Mouse (Mus musculus) lung, adult 2 months (tissue): ENCODE results near the gene Exosc5. TPM values are rescaled to one million over a fixed set of nuclear protein-coding genes. Genes with fewer than 3 reads are reported as not detected.
A peak's percentile ranks its signal among the peaks of the same experiment; 100 is the strongest.

Source experiments
- DNase-seq: peaks from one replicate; pipeline ENCODE4 v3.0.0; 2022
- H3K4me1 ChIP-seq: fragments of 200-500 bp; 2 replicates; pipeline ENCODE4 v1.6.1; 2011; ENCODE audit warnings: low read length; ENCODE audit not compliant: control insufficient read depth, insufficient read depth
- H3K4me3 ChIP-seq: fragments of 200-500 bp; replicated peaks from 2 replicates; pipeline ENCODE3; 2011; ENCODE audit warnings: low read depth, mild to moderate bottlenecking, control low read depth, low read length; ENCODE audit errors: extremely low read depth
- CTCF ChIP-seq: fragments of 200-500 bp; IDR thresholded peaks from 2 replicates; pipeline ENCODE4 v1.5.1; 2011; ENCODE audit warnings: mild to moderate bottlenecking, low read length, control low read depth; ENCODE audit not compliant: insufficient read depth
- POLR2A ChIP-seq: fragments of 200-500 bp; IDR thresholded peaks from 2 replicates; pipeline ENCODE4 v1.6.1; 2011; ENCODE audit warnings: low read depth, mild to moderate bottlenecking, control low read depth, low read length, borderline replicate concordance; ENCODE audit errors: extremely low read depth
- WGBS: fragments of 180-500 bp; shearing (Covaris S2); methylation state at CpG from one replicate; pipeline ENCODE4 v1.1.7; 2018; 5-methylcytosine and 5-hydroxymethylcytosine counted together
- polyA plus RNA-seq: library from polyadenylated mRNA; depleted of rRNA; stranded (reverse); fragments of >200 nt; gene quantifications from 2 replicates; pipeline ENCODE4 v1.2.3, GENCODE M21; 2012

Gene Exosc5
- polyA plus RNA-seq, 1 experiment: 53.1 TPM

DNA sequence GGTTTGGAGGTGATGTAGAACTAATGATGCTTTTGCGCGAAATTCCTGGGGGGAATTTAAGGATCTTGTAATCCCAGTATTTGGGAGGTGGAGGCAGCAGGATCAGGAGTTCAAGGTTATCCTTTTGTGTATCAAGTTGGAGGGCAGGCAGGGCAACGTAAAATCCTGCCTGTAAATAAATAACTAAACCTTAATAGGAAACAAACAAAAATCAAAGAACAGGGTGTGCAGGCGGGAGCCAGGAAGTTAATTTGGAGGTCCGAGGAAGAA lies 39.3 kb upstream of the Exosc5 start:
- no peak for DNase-seq
- Histone ChIP-seq H3K4me1 (no peaks in the 10 kb centered on the region), H3K4me3 (peak overlapping the region; percentile 48)
- TF ChIP-seq CTCF: no peak
- no peak for TF ChIP-seq POLR2A
- WGBS: 18% methylated on average over 5 of the region's 5 CpGs

DNA sequence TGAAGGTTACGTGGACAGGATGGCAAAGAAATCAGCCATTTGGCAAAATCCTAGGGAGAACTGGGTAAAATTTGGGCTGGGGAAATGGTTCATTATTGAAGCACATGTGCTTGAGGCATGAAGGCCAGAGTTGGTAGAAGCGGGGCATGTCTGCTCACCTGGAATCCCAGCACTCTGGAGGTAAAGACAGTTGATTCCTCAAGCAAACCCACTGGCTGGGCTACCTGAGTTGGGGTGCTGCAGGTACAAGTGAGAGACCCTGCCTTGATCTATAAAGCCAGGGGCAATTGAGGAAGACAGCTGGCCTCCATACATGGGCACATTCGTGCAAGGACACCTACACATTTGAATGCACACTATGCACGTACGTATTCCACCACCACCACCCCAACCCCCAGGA lies 38.9 kb upstream of the Exosc5 start:
- WGBS: 94% methylated on average over 5 of the region's 5 CpGs
- TF ChIP-seq CTCF: no peak
- TF ChIP-seq POLR2A: no peak
- Histone ChIP-seq H3K4me3 (no peak overlapping the region), H3K4me1 (no peaks in the 10 kb centered on the region)
- DNase-seq: no peak

DNA sequence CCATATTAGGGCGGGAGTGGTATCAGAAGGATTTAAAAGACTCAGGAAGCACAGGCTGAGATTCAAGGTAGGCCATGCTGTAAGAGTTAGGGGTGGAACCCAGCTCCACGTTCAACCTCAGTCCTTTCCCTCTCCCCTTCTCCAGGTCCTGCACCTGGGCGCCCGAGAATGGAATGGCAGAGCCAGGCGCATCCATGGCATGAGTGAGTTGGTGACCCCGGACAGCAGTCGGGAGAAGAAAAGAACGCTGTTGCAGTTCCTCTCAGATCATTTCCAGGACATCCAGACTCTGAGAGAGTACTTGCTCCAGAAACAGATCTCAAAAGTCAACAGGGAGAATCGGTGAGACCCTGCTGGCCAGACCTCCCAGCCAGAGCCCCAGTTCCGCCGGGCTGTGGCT lies 38.2 kb upstream of the Exosc5 start:
- TF ChIP-seq CTCF (no peak), POLR2A (no peak)
- 89% methylated on average over 11 of the region's 11 CpGs for WGBS
- DNase-seq: no peak
- Histone ChIP-seq H3K4me1 (no peaks in the 10 kb centered on the region), H3K4me3 (no peak overlapping the region)

DNA sequence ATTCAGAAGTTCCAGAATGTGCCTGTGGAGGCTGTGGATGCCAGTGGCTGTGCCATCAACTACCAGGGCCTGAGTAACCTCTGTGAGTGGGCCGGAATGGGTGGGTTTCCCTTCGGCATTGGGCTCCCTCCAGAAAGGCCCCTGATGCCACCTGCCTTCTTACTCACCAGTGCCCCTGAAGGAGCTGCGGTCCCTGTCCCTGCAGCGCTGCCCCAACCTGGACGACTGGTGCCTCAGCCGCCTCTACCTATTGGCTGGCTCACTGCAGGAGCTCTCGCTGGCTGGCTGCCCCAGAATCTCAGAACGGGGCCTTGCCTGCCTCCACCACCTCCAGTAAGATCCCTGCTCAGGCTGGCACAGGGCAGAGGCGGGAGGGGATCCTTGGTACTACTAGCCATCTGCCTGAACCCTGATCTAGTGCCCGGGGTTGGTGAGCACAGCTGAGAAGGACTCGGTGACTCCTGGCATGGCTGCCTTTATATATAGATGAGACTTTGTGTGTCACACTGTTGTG lies 35.0 kb upstream of the Exosc5 start:
- 92% methylated on average over 11 of the region's 11 CpGs for WGBS
- Histone ChIP-seq H3K4me3 (no peak overlapping the region), H3K4me1 (peaks cover 7% of the 10 kb centered on the region)
- no peak for TF ChIP-seq CTCF
- TF ChIP-seq POLR2A: no peak
- no peak for DNase-seq

DNA sequence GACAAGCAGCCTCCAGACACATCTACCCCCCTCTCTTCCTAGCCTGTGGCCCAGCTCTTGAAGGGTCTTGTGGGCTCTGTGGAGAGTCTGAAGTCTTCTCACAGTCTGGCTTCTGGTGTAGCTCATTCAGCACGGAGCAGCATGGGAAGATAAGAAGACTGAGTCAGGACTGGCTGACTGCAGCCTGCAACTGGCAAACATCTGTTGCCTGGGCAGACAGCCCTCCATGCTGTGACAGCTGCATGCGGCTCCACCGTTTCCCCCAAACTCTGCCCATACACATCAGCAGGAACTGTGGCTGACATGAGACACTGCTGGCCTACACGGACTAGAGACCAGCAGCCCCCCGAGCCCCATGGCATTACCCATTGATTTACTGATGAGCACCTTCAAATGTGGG lies 34.1 kb upstream of the Exosc5 start:
- Histone ChIP-seq H3K4me3 (no peak overlapping the region), H3K4me1 (peaks cover 7% of the 10 kb centered on the region)
- 66% methylated on average over 5 of the region's 5 CpGs for WGBS
- TF ChIP-seq POLR2A (no peak), CTCF (no peak)
- no peak for DNase-seq

DNA sequence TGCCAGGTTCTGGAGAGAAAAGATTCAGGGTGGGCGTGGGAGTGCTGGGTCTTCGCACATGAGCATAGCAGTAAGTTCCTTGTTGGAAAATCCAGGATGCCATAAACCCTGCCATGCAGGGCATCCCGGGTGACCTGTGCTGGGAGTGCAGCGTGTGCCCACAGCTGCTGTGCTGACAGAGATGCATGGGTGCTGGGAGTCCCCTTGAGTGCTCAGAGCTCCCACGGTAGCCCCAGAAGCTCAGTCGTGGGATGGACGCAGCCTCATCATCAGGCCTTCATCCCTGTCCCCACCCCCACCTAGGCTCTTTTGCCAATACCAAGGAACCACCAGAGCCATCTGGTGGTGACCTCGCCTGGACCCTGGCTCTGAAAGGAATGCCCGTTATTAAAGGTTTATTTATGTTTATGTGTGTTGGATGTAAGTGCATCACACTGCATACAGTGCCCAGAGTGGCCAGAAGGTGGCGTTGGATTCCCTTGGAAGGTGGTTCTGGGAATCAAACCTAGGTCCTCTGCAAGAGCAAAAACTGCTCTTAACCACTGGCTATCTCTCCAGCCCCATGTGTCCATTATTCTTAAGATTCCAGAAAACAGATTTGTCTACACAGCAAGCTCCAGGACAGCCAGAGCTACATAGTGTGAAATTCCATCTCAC lies 33.2 kb upstream of the Exosc5 start:
- TF ChIP-seq POLR2A (no peak), CTCF (peak; percentile 46; the same call in 1 of the 2 replicates)
- no peak overlapping the region for H3K4me3 ChIP-seq
- no peak for DNase-seq
- peaks cover 7% of the 10 kb centered on the region for H3K4me1 ChIP-seq
- WGBS: 75% methylated on average over 10 of the region's 10 CpGs

DNA sequence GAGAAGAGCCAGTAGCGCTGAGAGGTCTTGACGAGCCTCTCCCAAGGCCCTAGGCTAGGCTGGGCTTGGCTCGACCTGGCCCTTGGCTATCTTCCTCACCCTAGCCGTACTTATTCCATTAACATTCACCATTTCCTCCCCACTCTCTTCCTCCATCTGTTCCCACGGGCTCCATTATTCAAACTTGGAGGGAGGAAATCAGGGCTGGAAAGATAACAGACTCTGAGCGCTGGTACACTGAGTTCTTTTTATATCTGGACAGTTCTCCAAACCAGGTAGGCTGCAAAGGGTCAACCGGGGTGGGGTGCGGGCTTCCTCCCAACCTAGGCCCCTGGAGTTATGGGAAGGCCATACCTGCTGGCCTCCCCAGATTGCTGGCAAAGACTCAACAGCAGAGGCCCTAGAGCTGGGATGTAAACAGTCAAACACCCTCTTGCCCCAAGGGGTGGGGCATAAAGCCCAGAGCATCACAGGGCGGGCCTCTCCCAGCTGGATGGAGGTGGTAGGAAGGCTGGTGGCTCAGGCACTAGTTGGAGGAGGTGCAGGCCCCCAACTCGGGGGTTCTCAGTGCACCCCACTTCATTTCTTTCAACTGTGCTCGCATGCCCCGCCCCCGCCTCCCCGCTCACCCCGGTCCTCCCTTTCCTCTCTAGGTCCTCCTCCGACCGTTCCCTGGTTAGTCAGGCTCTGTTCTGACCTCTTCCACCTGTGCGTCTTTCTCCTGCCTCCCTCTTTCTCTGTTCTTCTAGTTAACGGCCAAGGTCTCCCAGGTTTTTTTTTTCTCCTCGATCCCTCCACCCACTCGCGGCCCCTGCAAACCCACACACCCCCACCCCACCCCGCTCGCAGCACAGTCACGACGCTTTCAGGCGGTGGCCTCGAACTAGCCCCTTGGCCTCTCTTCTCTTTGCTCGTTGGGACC lies 32.2 kb upstream of the Exosc5 start, which contains the start of gene B3gnt8:
Gene B3gnt8 (plus strand): TSS at position 146 of the 922 bp plus-strand sequence.
- peak; percentile 47 for DNase-seq
- 9% methylated on average over 28 of the region's 29 CpGs for WGBS
- peak within 1 kb of the TSS; percentile 81 for H3K4me3 ChIP-seq
- H3K4me1 ChIP-seq: peaks cover 7% of the 10 kb centered on the region
- no peak; the same call in 1 of the 2 replicates for TF ChIP-seq POLR2A
- no peak for TF ChIP-seq CTCF

DNA sequence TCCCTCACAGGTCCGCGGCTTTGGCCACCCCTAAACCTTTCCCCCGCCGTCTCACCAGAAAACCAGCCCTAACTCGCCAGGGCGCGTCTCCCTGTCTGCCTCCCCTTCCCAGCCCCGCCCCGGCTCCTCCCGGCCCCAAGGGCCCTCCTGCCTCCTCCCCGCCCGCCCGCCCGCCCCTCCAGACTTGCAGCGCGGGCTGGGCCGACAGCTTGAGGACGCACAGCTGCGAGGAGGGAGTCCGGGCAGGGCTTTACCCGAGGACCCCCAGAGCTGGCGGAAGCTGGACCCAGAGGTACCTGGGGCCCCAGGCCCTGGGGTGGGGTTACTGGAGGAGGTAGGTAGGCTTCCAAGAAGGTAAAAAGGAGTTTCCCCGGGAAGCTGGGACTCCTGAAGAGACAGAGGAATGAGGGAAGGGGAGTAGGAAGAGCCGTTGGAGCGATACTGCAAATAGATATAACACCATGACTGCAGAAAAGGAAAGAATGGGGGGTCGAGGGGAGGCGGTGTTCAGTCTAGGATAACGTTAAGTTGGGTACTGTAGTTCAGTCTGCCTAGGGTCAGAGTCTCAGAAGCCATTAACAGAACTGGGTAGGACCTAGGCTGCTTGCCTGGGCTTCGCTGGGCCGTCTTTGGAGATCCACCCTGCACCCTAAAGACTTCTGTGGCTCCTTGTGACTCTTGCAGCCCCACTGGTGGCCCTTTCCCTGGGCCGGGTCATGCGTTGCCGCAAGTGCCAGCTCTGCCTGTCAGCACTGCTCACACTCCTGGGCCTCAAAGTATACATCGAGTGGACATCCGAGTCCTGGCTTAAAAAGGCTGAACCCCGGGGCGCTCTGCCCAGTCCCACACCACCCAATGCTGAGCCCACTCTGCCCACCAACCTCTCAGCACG lies 31.3 kb upstream of the Exosc5 start:
- H3K4me1 ChIP-seq: peaks cover 7% of the 10 kb centered on the region
- peak; percentile 61 for DNase-seq
- TF ChIP-seq POLR2A (peak; percentile 42; the same call in 1 of the 2 replicates), CTCF (no peak)
- WGBS: 17% methylated on average over 37 of the region's 38 CpGs
- peak overlapping the region; percentile 81 for H3K4me3 ChIP-seq

DNA sequence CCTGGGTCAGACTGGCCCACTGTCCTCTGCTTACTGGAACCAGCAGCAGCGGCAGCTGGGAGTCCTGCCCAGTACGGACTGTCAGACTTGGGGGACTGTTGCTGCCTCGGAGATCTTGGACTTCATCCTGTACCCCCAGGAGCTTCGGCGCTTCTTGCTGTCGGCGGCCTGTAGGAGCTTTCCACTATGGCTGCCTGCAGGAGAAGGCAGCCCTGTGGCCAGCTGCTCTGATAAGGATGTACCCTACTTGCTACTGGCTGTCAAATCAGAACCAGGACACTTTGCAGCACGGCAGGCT lies 30.7 kb upstream of the Exosc5 start:
- 63% methylated on average over 8 of the region's 8 CpGs for WGBS
- DNase-seq: no peak
- H3K4me1 ChIP-seq: peaks cover 7% of the 10 kb centered on the region
- no peak for TF ChIP-seq POLR2A
- no peak for TF ChIP-seq CTCF
- H3K4me3 ChIP-seq: no peak overlapping the region

DNA sequence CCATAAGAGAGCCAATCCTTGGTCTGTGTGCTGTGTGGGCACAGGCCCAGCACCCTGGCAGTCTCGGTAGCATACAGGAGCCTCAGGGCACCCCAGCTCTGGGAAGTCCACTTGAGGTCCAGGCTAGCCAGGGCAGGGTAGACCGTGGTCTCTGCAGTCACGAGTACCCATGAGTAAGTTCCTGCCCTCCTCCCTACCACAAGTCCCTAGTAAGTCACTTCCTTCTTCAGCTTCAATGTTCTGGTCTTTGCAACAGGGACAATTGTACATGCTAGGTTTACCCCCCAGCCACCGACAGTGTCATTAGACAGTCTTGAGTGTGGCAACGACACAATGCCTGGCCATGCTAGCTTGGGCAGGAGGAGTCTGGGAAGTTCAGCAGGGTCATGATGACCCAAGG lies 26.3 kb upstream of the Exosc5 start:
- H3K4me3 ChIP-seq: no peak overlapping the region
- no peak for TF ChIP-seq CTCF
- TF ChIP-seq POLR2A: no peak
- no peak for DNase-seq
- WGBS: 73% methylated on average over 5 of the region's 5 CpGs
- no peaks in the 10 kb centered on the region; the same call in 1 of the 2 replicates for H3K4me1 ChIP-seq
